Mouse (Mus musculus) hindbrain, embryonic 10.5 days (tissue): ENCODE measurements around the gene Myo10. TPM values are rescaled to one million over a fixed set of nuclear protein-coding genes. Genes with fewer than 3 reads are reported as not detected.

Experiments used
- DNase-seq: peaks from one replicate; pipeline ENCODE4 v3.0.0-alpha.2; 2017; ENCODE audit warnings: low spot score
- H3K27ac ChIP-seq: fragments of 300-500 bp; sonication (generic); 2 replicates; pipeline ENCODE4 v1.5.1; 2016; ENCODE audit warnings: mild to moderate bottlenecking, moderate library complexity
- H3K27me3 ChIP-seq: fragments of 300-500 bp; sonication (generic); 2 replicates; pipeline ENCODE4 v1.6.1; 2016; ENCODE audit warnings: mild to moderate bottlenecking; ENCODE audit not compliant: poor library complexity, insufficient read depth, severe bottlenecking
- H3K36me3 ChIP-seq: fragments of 300-500 bp; sonication (generic); 2 replicates; pipeline ENCODE4 v1.6.1; 2016; ENCODE audit warnings: mild to moderate bottlenecking, moderate library complexity
- H3K4me1 ChIP-seq: fragments of 300-500 bp; sonication (generic); replicated peaks from 2 replicates; pipeline ENCODE4 v1.6.1; 2016; ENCODE audit warnings: mild to moderate bottlenecking
- H3K4me3 ChIP-seq: fragments of 300-500 bp; sonication (generic); 2 replicates; pipeline ENCODE4 v1.5.1; 2016; ENCODE audit warnings: mild to moderate bottlenecking, moderate library complexity
- H3K9me3 ChIP-seq: fragments of 300-500 bp; sonication (generic); 2 replicates; pipeline ENCODE4 v1.6.1; 2016; ENCODE audit warnings: mild to moderate bottlenecking, moderate library complexity
- WGBS: fragments of 180-500 bp; shearing (Covaris S2); methylation state at CpG from one replicate; pipeline ENCODE4 v1.1.7; 2016; 5-methylcytosine and 5-hydroxymethylcytosine counted together
- polyA plus RNA-seq: library from polyadenylated mRNA; unstranded; fragments of >200 nt; fragmentation: Nextera tagmentation; extraction: Ambion mirVana; gene quantifications from 2 replicates; pipeline ENCODE4 v1.2.1, GENCODE M21; 2016

Gene Myo10
- polyA plus RNA-seq, 1 experiment from 2014 or later: 41.8 TPM

GRCm38 (mm10) chr15:25640840-25641752, 18.8 kb downstream of the Myo10 start:
- H3K27me3 ChIP-seq: no peaks in the 10 kb centered on the region
- H3K4me1 ChIP-seq: peaks cover 19% of the 10 kb centered on the region
- no peak overlapping the region for H3K4me3 ChIP-seq
- no peak overlapping the region for H3K27ac ChIP-seq
- no peaks in the 10 kb centered on the region for H3K36me3 ChIP-seq
- WGBS: 89% methylated on average over 12 of the region's 12 CpGs
- H3K9me3 ChIP-seq: no peaks in the 10 kb centered on the region
- DNase-seq: no peak

- DNase-seq: no peak
- Histone ChIP-seq H3K27me3 (no peaks in the 10 kb centered on the region), H3K4me1 (peaks cover 19% of the 10 kb centered on the region), H3K4me3 (no peak overlapping the region), H3K27ac (no peak overlapping the region), H3K9me3 (no peaks in the 10 kb centered on the region), H3K36me3 (0 out of 2 replicates have a peak, but pooled peaks cover 5% of the 10 kb centered on the region)
- WGBS: 59% methylated on average over 9 of the region's 9 CpGs
Observed at GRCm38 (mm10) chr15:25642214-25643058, 20.1 kb downstream of the Myo10 start.

GRCm38 (mm10) chr15:25645862-25646261, 23.5 kb downstream of the Myo10 start:
- WGBS: 90% methylated on average over 4 of the region's 4 CpGs
- Histone ChIP-seq H3K4me3 (no peak overlapping the region), H3K27ac (no peak overlapping the region), H3K4me1 (peaks cover 30% of the 10 kb centered on the region), H3K36me3 (0 out of 2 replicates have a peak, but pooled peaks cover 6% of the 10 kb centered on the region), H3K9me3 (no peaks in the 10 kb centered on the region), H3K27me3 (no peaks in the 10 kb centered on the region)
- no peak for DNase-seq

- Histone ChIP-seq H3K27me3 (no peaks in the 10 kb centered on the region), H3K4me1 (peaks cover 35% of the 10 kb centered on the region), H3K27ac (no peak overlapping the region), H3K4me3 (no peak overlapping the region), H3K36me3 (0 out of 2 replicates have a peak, but pooled peaks cover 6% of the 10 kb centered on the region), H3K9me3 (no peaks in the 10 kb centered on the region)
- 77% methylated on average over 2 of the region's 2 CpGs for WGBS
- no peak for DNase-seq
Observed at GRCm38 (mm10) chr15:25648287-25648686, 26.0 kb downstream of the Myo10 start.

- no peak for DNase-seq
- peaks cover 50% of the 10 kb centered on the region for H3K4me1 ChIP-seq
- WGBS: 69% methylated on average over 5 of the region's 5 CpGs
- no peaks in the 10 kb centered on the region for H3K27me3 ChIP-seq
- H3K27ac ChIP-seq: no peak overlapping the region
- no peak overlapping the region for H3K4me3 ChIP-seq
- no peaks in the 10 kb centered on the region for H3K9me3 ChIP-seq
- H3K36me3 ChIP-seq: 0 out of 2 replicates have a peak, but pooled peaks cover 6% of the 10 kb centered on the region
Observed at GRCm38 (mm10) chr15:25650371-25650770, 28.0 kb downstream of the Myo10 start.

- Histone ChIP-seq H3K27me3 (no peaks in the 10 kb centered on the region), H3K36me3 (0 out of 2 replicates have a peak, but pooled peaks cover 6% of the 10 kb centered on the region), H3K9me3 (no peaks in the 10 kb centered on the region), H3K4me3 (no peak overlapping the region), H3K27ac (no peak overlapping the region), H3K4me1 (peaks cover 50% of the 10 kb centered on the region)
- no peak for DNase-seq
- WGBS: 51% methylated on average over 7 of the region's 7 CpGs
Observed at GRCm38 (mm10) chr15:25651820-25652219, 29.5 kb downstream of the Myo10 start.

- Histone ChIP-seq H3K27me3 (no peaks in the 10 kb centered on the region), H3K36me3 (0 out of 2 replicates have a peak, but pooled peaks cover 1% of the 10 kb centered on the region), H3K4me1 (peaks cover 50% of the 10 kb centered on the region), H3K9me3 (no peaks in the 10 kb centered on the region), H3K27ac (no peak overlapping the region), H3K4me3 (no peak overlapping the region)
- WGBS: 47% methylated on average over 5 of the region's 5 CpGs
- DNase-seq: no peak
Observed at GRCm38 (mm10) chr15:25652368-25652767, 30.0 kb downstream of the Myo10 start.

- 81% methylated on average over 6 of the region's 6 CpGs for WGBS
- Histone ChIP-seq H3K4me3 (no peak overlapping the region), H3K4me1 (peaks cover 50% of the 10 kb centered on the region)
Observed at GRCm38 (mm10) chr15:25652933-25653332, 30.6 kb downstream of the Myo10 start.

GRCm38 (mm10) chr15:25653680-25654079, 31.4 kb downstream of the Myo10 start:
- no peaks in the 10 kb centered on the region for H3K36me3 ChIP-seq
- peaks cover 50% of the 10 kb centered on the region for H3K4me1 ChIP-seq
- H3K27me3 ChIP-seq: no peaks in the 10 kb centered on the region
- 87% methylated on average over 5 of the region's 5 CpGs for WGBS
- no peak for DNase-seq
- no peak overlapping the region for H3K4me3 ChIP-seq
- H3K9me3 ChIP-seq: no peaks in the 10 kb centered on the region
- no peak overlapping the region for H3K27ac ChIP-seq

More at GRCm38 (mm10) chr15:25652933-25653332, 30.6 kb downstream of the Myo10 start:
- no peaks in the 10 kb centered on the region for H3K27me3 ChIP-seq
- 0 out of 2 replicates have a peak overlapping the region, but pooled peaks have one; percentile 8 for H3K27ac ChIP-seq
- H3K36me3 ChIP-seq: no peaks in the 10 kb centered on the region
- H3K9me3 ChIP-seq: no peaks in the 10 kb centered on the region
- no peak for DNase-seq

GRCm38 (mm10) chr15:25662833-25663519, 40.7 kb downstream of the Myo10 start:
- WGBS: 59% methylated on average over 8 of the region's 8 CpGs
- Histone ChIP-seq H3K4me3 (no peak overlapping the region), H3K4me1 (peaks cover 20% of the 10 kb centered on the region), H3K27me3 (peaks cover 11% of the 10 kb centered on the region), H3K9me3 (0 out of 2 replicates have a peak, but pooled peaks cover 3% of the 10 kb centered on the region), H3K27ac (peak overlapping the region; percentile 29; the same call in 1 of the 2 replicates), H3K36me3 (peaks cover 10% of the 10 kb centered on the region)
- DNase-seq: no peak

- H3K27ac ChIP-seq: peak overlapping the region; percentile 56
- 68% methylated on average over 16 of the region's 16 CpGs for WGBS
- H3K4me3 ChIP-seq: no peak overlapping the region
- peaks cover 61% of the 10 kb centered on the region for H3K4me1 ChIP-seq
- peaks cover 11% of the 10 kb centered on the region for H3K27me3 ChIP-seq
- peaks cover 14% of the 10 kb centered on the region for H3K36me3 ChIP-seq
- H3K9me3 ChIP-seq: no peaks in the 10 kb centered on the region
- DNase-seq: no peak
Observed at GRCm38 (mm10) chr15:25669283-25670247, 47.2 kb downstream of the Myo10 start.
